Mouse (Mus musculus) ES-E14 (cell line): Measurements from ENCODE around the gene Pde4d. TPM values are rescaled to one million over a fixed set of nuclear protein-coding genes. Genes with fewer than 3 reads are reported as not detected.

Experiments used
- DNase-seq: peaks from one replicate; pipeline ENCODE4 v3.0.0-alpha.2; 2013; ENCODE audit warnings: low read depth, low spot score
- H3K27ac ChIP-seq: 2 replicates; pipeline ENCODE4 v1.5.1; 2012; ENCODE audit warnings: low read depth, mild to moderate bottlenecking, low read length, moderate library complexity, mixed read lengths; ENCODE audit not compliant: poor library complexity, insufficient read depth, severe bottlenecking
- H3K36me3 ChIP-seq: 2 replicates; pipeline ENCODE4 v1.6.1; 2012; ENCODE audit warnings: mild to moderate bottlenecking, low read length, moderate library complexity, mixed read lengths; ENCODE audit not compliant: control insufficient read depth, poor library complexity, insufficient read depth, severe bottlenecking
- H3K4me1 ChIP-seq, 2 experiments: fragments of 150-350 bp in 1 of 2; sonication (generic) in 1 of 2; 2 replicates each; pipeline ENCODE4 v1.6.1; 2012; ENCODE audit warnings: low read length in 2 of 2, mild to moderate bottlenecking in 1 of 2, mixed read lengths in 1 of 2; ENCODE audit not compliant: control insufficient read depth in 2 of 2, insufficient read depth in 2 of 2, poor library complexity in 1 of 2
- H3K4me3 ChIP-seq, 2 experiments: fragments of 150-350 bp in 1 of 2; sonication (generic) in 1 of 2; 2 replicates each; pipeline ENCODE4 v1.5.1; 2012; ENCODE audit warnings: low read length in 2 of 2, low read depth in 1 of 2, mild to moderate bottlenecking in 1 of 2, mixed read lengths in 1 of 2; ENCODE audit not compliant: insufficient read depth in 1 of 2, poor library complexity in 1 of 2, severe bottlenecking in 1 of 2
- H3K9ac ChIP-seq: 2 replicates; pipeline ENCODE4 v1.6.1; 2012; ENCODE audit warnings: low read depth, mild to moderate bottlenecking, low read length, mixed read lengths; ENCODE audit not compliant: poor library complexity, insufficient read depth, severe bottlenecking
- H3K9me3 ChIP-seq: fragments of 150-350 bp; sonication (generic); 2 replicates; pipeline ENCODE4 v1.6.1; 2012; ENCODE audit warnings: low read depth, mild to moderate bottlenecking, low read length; ENCODE audit not compliant: control insufficient read depth, insufficient read depth
- CHD2 ChIP-seq: IDR thresholded peaks from 2 replicates; pipeline ENCODE4 v1.6.1; 2014; ENCODE audit warnings: mild to moderate bottlenecking, low read depth, low read length, inconsistent platforms
- HCFC1 ChIP-seq: IDR thresholded peaks from 2 replicates; pipeline ENCODE4 v1.6.1; 2012; ENCODE audit warnings: low read length, inconsistent platforms, borderline replicate concordance; ENCODE audit not compliant: insufficient read depth
- MAFK ChIP-seq: IDR thresholded peaks from 2 replicates; pipeline ENCODE4 v1.6.1; 2014; ENCODE audit warnings: mild to moderate bottlenecking, low read depth, low read length, inconsistent platforms; ENCODE audit not compliant: insufficient read depth
- ZC3H11A ChIP-seq: IDR thresholded peaks from 2 replicates; pipeline ENCODE4 v1.6.1; 2012; ENCODE audit warnings: low read depth, mild to moderate bottlenecking, inconsistent platforms, low read length, borderline replicate concordance
- ZNF384 ChIP-seq: IDR thresholded peaks from 2 replicates; pipeline ENCODE4 v1.6.1; 2012; ENCODE audit warnings: low read depth, low read length, inconsistent platforms
- in situ Hi-C, 2 experiments: fragments of 600-800 bp; cut with MboI; formaldehyde crosslinking; loops; one replicate each; pipeline ENCODE4 v1.15.1; 2025; ENCODE audit warnings: low sequenced_read_pairs in 2 of 2, inconsistent platforms in 1 of 2; ENCODE audit not compliant: unreplicated experiment in 2 of 2
- total RNA-seq: library from RNA; depleted of rRNA; stranded (reverse); fragments of 300-350 nt; gene quantifications from 2 replicates; pipeline ENCODE4 v1.2.3, GENCODE M21; 2012

The Pde4d gene
- total RNA-seq, 1 experiment, result 10.4 TPM

- Histone ChIP-seq H3K4me3 (no peak overlapping the region), H3K27ac (no peak overlapping the region), H3K9me3 (no peaks in the 10 kb centered on the region), H3K36me3 (no peaks in the 10 kb centered on the region), H3K9ac (no peak overlapping the region), H3K4me1 (no peaks in the 10 kb centered on the region)
- in situ Hi-C loops, result loop anchor here in 1 of 2 experiments (10.0 kb wide), 1 partner anchor 105 kb away; no protein-coding TSS in a partner anchor
- DNase-seq, result no peak
- no peak for TF ChIP-seq CHD2
Measured at GRCm38 (mm10) chr13:109720127-109720713, 1270.5 kb downstream of the Pde4d start.

DNA sequence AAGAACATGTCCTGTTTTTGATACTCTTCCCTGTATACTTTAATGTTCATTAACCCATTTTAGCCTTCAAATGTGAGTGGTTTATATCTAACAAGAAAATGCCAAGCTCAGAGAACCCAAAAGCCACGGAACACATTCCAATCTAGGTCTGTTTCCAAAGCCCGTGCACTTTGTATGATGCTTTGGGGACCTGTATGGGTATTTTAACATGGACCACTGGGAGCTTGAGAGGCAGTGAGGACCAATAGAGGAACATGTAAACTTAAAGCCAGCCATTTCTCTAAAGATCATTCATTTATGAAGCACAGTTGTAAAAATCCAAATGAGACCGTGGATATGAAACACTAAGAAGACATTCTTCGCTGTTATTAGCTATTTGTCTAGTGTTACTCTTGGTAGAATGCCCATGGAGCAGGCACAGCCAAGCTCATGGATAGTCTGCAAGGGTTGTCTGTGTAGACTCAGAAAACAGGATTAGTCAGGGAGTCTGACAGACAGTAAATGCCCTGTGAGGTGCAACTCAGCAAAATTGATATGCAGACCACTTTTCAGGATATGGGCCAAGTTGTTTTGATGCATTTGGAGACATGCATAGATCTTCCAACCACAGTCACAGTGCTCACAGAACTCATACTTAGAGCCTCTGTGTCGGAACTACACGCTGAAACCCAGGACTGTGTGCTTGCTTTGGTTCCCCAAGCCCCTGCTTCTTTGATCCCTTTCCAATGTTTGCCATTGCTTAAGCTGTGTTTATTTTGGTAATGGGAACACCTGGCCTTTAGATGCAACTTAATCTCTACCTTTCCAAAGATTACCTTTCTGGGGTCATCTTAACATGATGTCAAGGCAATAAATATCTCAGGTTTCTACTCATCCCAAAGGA is 1272.7 kb downstream of the Pde4d start:
- Histone ChIP-seq H3K9me3 (no peaks in the 10 kb centered on the region), H3K27ac (no peak overlapping the region), H3K36me3 (no peaks in the 10 kb centered on the region), H3K4me1 (no peaks in the 10 kb centered on the region), H3K4me3 (no peak overlapping the region), H3K9ac (no peak overlapping the region)
- in situ Hi-C loops, result loop anchor here in 1 of 2 experiments (10.0 kb wide), 1 partner anchor 108 kb away; no protein-coding TSS in a partner anchor
- no peak for TF ChIP-seq CHD2
- no peak for TF ChIP-seq ZC3H11A
- TF ChIP-seq MAFK, result no peak
- TF ChIP-seq HCFC1, result no peak
- no peak for TF ChIP-seq ZNF384
- no peak for DNase-seq

DNA sequence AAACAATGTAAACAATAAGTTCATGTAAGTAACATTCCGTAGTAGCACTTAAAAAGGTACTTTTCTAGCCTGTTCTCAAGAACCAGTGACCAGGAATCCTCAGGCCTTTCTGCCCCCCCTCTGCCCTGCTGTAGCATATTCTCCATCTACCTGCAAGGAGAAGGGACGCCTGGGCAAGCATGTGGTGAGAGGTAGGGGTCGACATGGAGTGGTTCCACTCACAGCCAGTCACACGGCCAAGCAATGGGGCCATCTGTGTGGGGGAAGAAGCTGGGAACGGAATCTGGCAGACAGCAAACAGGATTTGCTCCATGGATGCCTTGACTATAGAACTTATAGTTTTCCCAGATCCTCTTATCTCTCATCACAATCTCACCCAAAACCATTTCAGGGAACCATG is 1277.6 kb downstream of the Pde4d start:
- no peaks in the 10 kb centered on the region for H3K36me3 ChIP-seq
- no peaks in the 10 kb centered on the region for H3K9me3 ChIP-seq
- TF ChIP-seq HCFC1 (no peak), CHD2 (no peak), ZC3H11A (no peak), MAFK (no peak)
- H3K9ac ChIP-seq, result no peak overlapping the region
- in situ Hi-C loops, result loop anchor here in 1 of 2 experiments (10.0 kb wide), 1 partner anchor 113 kb away; no protein-coding TSS in a partner anchor
- DNase-seq, result no peak
- no peak overlapping the region for H3K27ac ChIP-seq
- no peaks in the 10 kb centered on the region for H3K4me1 ChIP-seq
- H3K4me3 ChIP-seq, result no peak overlapping the region

GRCm38 (mm10) chr13:109729612-109730011 is 1279.9 kb downstream of the Pde4d start:
- H3K4me3 ChIP-seq, result no peak overlapping the region
- no peak overlapping the region for H3K9ac ChIP-seq
- in situ Hi-C loops, result loop anchor here (10.0 kb wide), 2 partner anchors 115 to 495 kb away; no protein-coding TSS in a partner anchor
- H3K36me3 ChIP-seq, result no peaks in the 10 kb centered on the region
- H3K9me3 ChIP-seq, result no peaks in the 10 kb centered on the region
- TF ChIP-seq CHD2 (no peak), ZNF384 (no peak), ZC3H11A (no peak), MAFK (no peak), HCFC1 (no peak)
- DNase-seq, result no peak
- H3K4me1 ChIP-seq, result no peaks in the 10 kb centered on the region
- H3K27ac ChIP-seq, result no peak overlapping the region
